Mouse (Mus musculus): ENCODE measurements at regions not wholly inside any gene's neighbourhood (a gene's known extent, or its start where the extent isn't known, plus 50 kb on each side); places are given as distances from the start of the nearest gene placed in this dataset.

GRCm38 (mm10) chr15:36920886-36921285 is 86.7 kb downstream of the Zfp706 start:
- no peak for ATAC-seq (replicated peaks; ENCODE audit: low read depth, poor library complexity, severe bottlenecking)

GRCm38 (mm10) chr15:36919704-36920103 is 87.9 kb downstream of the Zfp706 start:
- ATAC-seq (replicated peaks; ENCODE audit: low read depth, poor library complexity, severe bottlenecking) = no peak

GRCm38 (mm10) chr15:36919209-36919608 is 88.4 kb downstream of the Zfp706 start:
- no peak for ATAC-seq (replicated peaks; ENCODE audit: low read depth, poor library complexity, severe bottlenecking)

GRCm38 (mm10) chr15:36916998-36917397 is 90.6 kb downstream of the Zfp706 start:
- ATAC-seq (replicated peaks; ENCODE audit: low read depth, poor library complexity, severe bottlenecking) = 0 out of 2 replicates have a peak, but pooled peaks have one; percentile 25

- ATAC-seq (replicated peaks; ENCODE audit: low read depth, poor library complexity, severe bottlenecking) = no peak
Observed at GRCm38 (mm10) chr15:36914239-36915100, 93.1 kb downstream of the Zfp706 start.

- no peak for ATAC-seq (replicated peaks; ENCODE audit: low read depth, poor library complexity, severe bottlenecking)
Observed at GRCm38 (mm10) chr15:36913308-36913707, 94.3 kb downstream of the Zfp706 start.

- no peak for ATAC-seq (replicated peaks; ENCODE audit: low read depth, poor library complexity, severe bottlenecking)
Observed at GRCm38 (mm10) chr15:36910272-36910671, 97.3 kb downstream of the Zfp706 start.

GRCm38 (mm10) chr15:36909494-36909893 is 98.1 kb downstream of the Zfp706 start:
- ATAC-seq (replicated peaks; ENCODE audit: low read depth, poor library complexity, severe bottlenecking) = no peak

- no peak for ATAC-seq (replicated peaks; ENCODE audit: low read depth, poor library complexity, severe bottlenecking)
Observed at GRCm38 (mm10) chr15:36906789-36907188, 100.8 kb downstream of the Zfp706 start.

GRCm38 (mm10) chr15:36906052-36906451 is 101.5 kb downstream of the Zfp706 start:
- peak; percentile 24; the same call in 1 of the 2 replicates for ATAC-seq (replicated peaks; ENCODE audit: low read depth, poor library complexity, severe bottlenecking)

- no peak for ATAC-seq (replicated peaks; ENCODE audit: low read depth, poor library complexity, severe bottlenecking)
Observed at GRCm38 (mm10) chr15:36903922-36904321, 103.7 kb downstream of the Zfp706 start.

GRCm38 (mm10) chr15:36903309-36903708 is 104.3 kb downstream of the Zfp706 start:
- ATAC-seq (replicated peaks; ENCODE audit: low read depth, poor library complexity, severe bottlenecking) = 0 out of 2 replicates have a peak, but pooled peaks have one; percentile 24

- peak; percentile 87 for ATAC-seq (replicated peaks; ENCODE audit: low read depth, poor library complexity, severe bottlenecking)
Observed at GRCm38 (mm10) chr15:36901830-36902285, 105.7 kb downstream of the Zfp706 start.

GRCm38 (mm10) chr15:36901350-36901749 is 106.2 kb downstream of the Zfp706 start:
- no peak for ATAC-seq (replicated peaks; ENCODE audit: low read depth, poor library complexity, severe bottlenecking)

- ATAC-seq (replicated peaks; ENCODE audit: low read depth, poor library complexity, severe bottlenecking) = no peak
Observed at GRCm38 (mm10) chr15:36900940-36901339, 106.6 kb downstream of the Zfp706 start.

- ATAC-seq (replicated peaks; ENCODE audit: low read depth, poor library complexity, severe bottlenecking) = no peak
Observed at GRCm38 (mm10) chr15:36899882-36900281, 107.7 kb downstream of the Zfp706 start.

GRCm38 (mm10) chr15:36898857-36899523 is 108.6 kb downstream of the Zfp706 start:
- ATAC-seq (replicated peaks; ENCODE audit: low read depth, poor library complexity, severe bottlenecking) = no peak

GRCm38 (mm10) chr15:36898326-36898725 is 109.2 kb downstream of the Zfp706 start:
- 0 out of 2 replicates have a peak, but pooled peaks have one; percentile 7 for ATAC-seq (replicated peaks; ENCODE audit: low read depth, poor library complexity, severe bottlenecking)

- ATAC-seq (replicated peaks; ENCODE audit: low read depth, poor library complexity, severe bottlenecking) = peak; percentile 47; the same call in 1 of the 2 replicates
Observed at GRCm38 (mm10) chr15:36896265-36896664, 111.3 kb downstream of the Zfp706 start.

GRCm38 (mm10) chr15:36895031-36895430 is 112.5 kb downstream of the Zfp706 start:
- no peak for ATAC-seq (replicated peaks; ENCODE audit: low read depth, poor library complexity, severe bottlenecking)

- no peak for ATAC-seq (replicated peaks; ENCODE audit: low read depth, poor library complexity, severe bottlenecking)
Observed at GRCm38 (mm10) chr15:36893407-36893969, 114.1 kb downstream of the Zfp706 start.
